Comparison of ENCODE assay signal across 25 mouse cellular contexts in genomic region chr12:55565206-55565605, GRCm38 (mm10). TPM values are rescaled to one million over a fixed set of nuclear protein-coding genes. Genes with fewer than 3 reads are reported as not detected.
DNase-seq lines count a peak whose midpoint lies in the region; ATAC-seq and TF ChIP-seq lines count a peak whose summit lies in the region.
"Had no signal": no experiment of that assay in that cellular context is flagged by ENCODE, and none has a peak within 500 bp of the region (broad histone marks: within the 10 kb centered on the region; RNA-seq: fewer than 3 reads in every experiment).

TSS of gene Aldoart2 (plus strand) at chr12:55565239.

- no peak within 1 kb of the TSS for H3K27ac ChIP-seq in liver, adult 2 months (replicated peaks; ENCODE audit: insufficient read depth, low read depth, low read length)
- H3K27ac ChIP-seq in liver, postnatal 0 days (ENCODE audit: low read depth): no peak within 1 kb of the TSS
- H3K27ac ChIP-seq: embryonic facial prominence, embryonic 12.5 days; forebrain, embryonic 12.5 days; heart, adult 2 months; heart, embryonic 15.5 days; hindbrain, embryonic 10.5 days; hindbrain, embryonic 14.5 days; intestine, embryonic 15.5 days had no signal

- no peaks in the 10 kb centered on the region for H3K79me2 ChIP-seq in liver, adult 2 months (ENCODE audit: control insufficient read depth, insufficient read depth, low read length)

- ATAC-seq in liver, postnatal 0 days: no peak
- ATAC-seq: activated CD4-positive, CD25-positive, alpha-beta regulatory T cell, adult 4 months; forebrain, embryonic 16.5 days; intestine, embryonic 15.5 days had no signal

- WGBS in liver, adult 2 months: 94% methylated on average over 19 of the region's 19 CpGs
- WGBS in liver, postnatal 0 days (ENCODE audit: insufficient replicate concordance): 96% methylated on average over 19 of the region's 19 CpGs

- no peak for TF ChIP-seq POLR2A in liver, adult 2 months (IDR thresholded peaks at IDR 0.05; ENCODE audit: extremely low read depth, insufficient read depth, low read length)

- no peaks in the 10 kb centered on the region for H3K9me3 ChIP-seq in liver, postnatal 0 days (ENCODE audit: low read length)
- H3K9me3 ChIP-seq: embryonic facial prominence, embryonic 12.5 days; forebrain, embryonic 12.5 days; heart, embryonic 15.5 days; hindbrain, embryonic 10.5 days; intestine, embryonic 15.5 days had no signal

- 0 out of 2 replicates have a peak, but pooled peaks have one; percentile 0 for TF ChIP-seq CTCF in liver, adult 2 months (IDR thresholded peaks at IDR 0.05; ENCODE audit: low read depth, low read length)
- no peak for TF ChIP-seq CTCF in liver, postnatal 0 days (IDR thresholded peaks at IDR 0.05; ENCODE audit: low read depth)

- H3K36me3 ChIP-seq in liver, adult 2 months (ENCODE audit: control insufficient read depth, insufficient read depth, low read length): no peaks in the 10 kb centered on the region
- H3K36me3 ChIP-seq in liver, postnatal 0 days (replicated peaks; ENCODE audit: insufficient read depth, low read length): no peaks in the 10 kb centered on the region
- H3K36me3 ChIP-seq: embryonic facial prominence, embryonic 12.5 days; forebrain, embryonic 12.5 days; G1E; heart, embryonic 15.5 days; hindbrain, embryonic 10.5 days; intestine, embryonic 15.5 days had no signal

- H3K9ac ChIP-seq in liver, adult 2 months (ENCODE audit: low read depth, low read length): no peak within 1 kb of the TSS
- no peak within 1 kb of the TSS for H3K9ac ChIP-seq in liver, postnatal 0 days (replicated peaks)
- H3K9ac ChIP-seq: embryonic facial prominence, embryonic 12.5 days; forebrain, embryonic 12.5 days; heart, embryonic 15.5 days; hindbrain, embryonic 14.5 days; intestine, embryonic 15.5 days had no signal

- TF ChIP-seq EP300 in liver, postnatal 0 days (IDR thresholded peaks at IDR 0.05; ENCODE audit: low read depth): no peak

- no peaks in the 10 kb centered on the region for H3K4me1 ChIP-seq in liver, adult 2 months (ENCODE audit: control insufficient read depth, insufficient read depth, low read length)
- H3K4me1 ChIP-seq in liver, postnatal 0 days (ENCODE audit: insufficient read depth): 0 out of 2 replicates have a peak, but pooled peaks cover 3% of the 10 kb centered on the region
- H3K4me1 ChIP-seq: embryonic facial prominence, embryonic 12.5 days; heart, embryonic 15.5 days; intestine, embryonic 15.5 days had no signal

- peak; percentile 84 for DNase-seq in heart, adult 11 months
- DNase-seq in heart, postnatal 4 days: no peak
- DNase-seq in liver, adult 2 months (ENCODE audit: extremely low read depth, low read depth, low spot score): no peak
- DNase-seq in liver, postnatal 0 days: no peak
- peak; percentile 23 for DNase-seq in R1 (ENCODE audit: low read depth, low spot score)
- DNase-seq in embryo, embryonic 10 days (ENCODE audit: low spot score): no peak
- DNase-seq: adrenal gland, postnatal 14 days; cerebellum, adult 2 months; gastrocnemius, postnatal 10 days; heart, adult 2 months; heart, postnatal 14 days had no signal

- 0 out of 2 replicates have a peak, but pooled peaks cover 2% of the 10 kb centered on the region for H3K27me3 ChIP-seq in liver, adult 2 months (ENCODE audit: control insufficient read depth, insufficient read depth, low read length)
- no peaks in the 10 kb centered on the region for H3K27me3 ChIP-seq in liver, postnatal 0 days (ENCODE audit: insufficient read depth, low read length)
- H3K27me3 ChIP-seq: embryonic facial prominence, embryonic 12.5 days; forebrain, embryonic 12.5 days; heart, embryonic 15.5 days; intestine, embryonic 15.5 days had no signal

- H3K4me2 ChIP-seq in liver, postnatal 0 days (ENCODE audit: low read depth, low read length): no peak within 1 kb of the TSS
- H3K4me2 ChIP-seq: embryonic facial prominence, embryonic 12.5 days; forebrain, embryonic 12.5 days; heart, embryonic 11.5 days; heart, embryonic 15.5 days; hindbrain, embryonic 14.5 days; intestine, embryonic 15.5 days had no signal

- no peak within 1 kb of the TSS for H3K4me3 ChIP-seq in liver, adult 2 months (ENCODE audit: insufficient read depth, low read depth, low read length)
- H3K4me3 ChIP-seq in liver, postnatal 0 days (ENCODE audit: low read depth, low read length): no peak within 1 kb of the TSS
- H3K4me3 ChIP-seq: embryonic facial prominence, embryonic 12.5 days; forebrain, embryonic 12.5 days; heart, adult 2 months; heart, embryonic 15.5 days; hindbrain, embryonic 10.5 days; intestine, embryonic 15.5 days had no signal

RNA-seq across cellular contexts. Expression of gene Aldoart2, which starts in this region (rescaled TPM):
- not detected for total RNA-seq in heart, postnatal 4 days (2021)
- total RNA-seq in liver, adult 2 months (2014; rRNA removed): not detected in 2 replicates
- polyA plus RNA-seq in liver, adult 2 months (2012; rRNA removed): not detected in 2 replicates
- polyA plus RNA-seq in liver, postnatal 0 days (2015; fragmentation: Nextera tagmentation; extraction: Ambion mirVana): not detected in 2 replicates
- total RNA-seq: adrenal gland, adult 18-20 months; adrenal gland, postnatal 14 days; common myeloid progenitor, adult 5-6 weeks; gastrocnemius, postnatal 10 days; gastrocnemius, postnatal 4 days; heart, adult 2 months; heart, postnatal 14 days had no signal
- polyA plus RNA-seq: embryonic facial prominence, embryonic 12.5 days; forebrain, embryonic 12.5 days; forebrain, embryonic 16.5 days; frontal cortex, adult 2 months; hindbrain, embryonic 10.5 days; hindbrain, embryonic 14.5 days had no signal

Comparison
In these comparisons a context has a peak if more than half of its experiments do, and no peak if none do; other contexts are left out.
1. DNase-seq: peak in heart, adult 11 months (single experiment) and R1 (single experiment); none in heart, postnatal 4 days (single experiment), liver, adult 2 months (single experiment), liver, postnatal 0 days (single experiment) and embryo, embryonic 10 days (single experiment).